Mouse (Mus musculus) heart, embryonic 13.5 days (tissue): ENCODE measurements around the gene Kcnmb4. TPM values are rescaled to one million over a fixed set of nuclear protein-coding genes. Genes with fewer than 3 reads are reported as not detected.

Experiments
- ATAC-seq: fragments of 200-750 bp; cut with Nextera tagmentation; 2 replicates; pipeline ENCODE4 v1.8.0; 2017; ENCODE audit warnings: moderate TSS enrichment; ENCODE audit not compliant: insufficient number of reproducible peaks, low FRiP score, low TSS enrichment; ENCODE audit errors: extremely low read depth
- H3K27ac ChIP-seq: fragments of 300-500 bp; sonication (generic); replicated peaks from 2 replicates; pipeline ENCODE4 v1.5.1; 2015; ENCODE audit warnings: moderate library complexity, mild to moderate bottlenecking, inconsistent platforms
- H3K27me3 ChIP-seq: fragments of 300-500 bp; sonication (generic); replicated peaks from 2 replicates; pipeline ENCODE4 v1.6.1; 2015; ENCODE audit warnings: mild to moderate bottlenecking, inconsistent platforms
- H3K36me3 ChIP-seq: fragments of 300-500 bp; sonication (generic); 2 replicates; pipeline ENCODE4 v1.6.1; 2015; ENCODE audit warnings: mild to moderate bottlenecking, inconsistent platforms
- H3K4me1 ChIP-seq: fragments of 300-500 bp; sonication (generic); 2 replicates; pipeline ENCODE4 v1.6.1; 2015; ENCODE audit warnings: inconsistent platforms
- H3K4me2 ChIP-seq: fragments of 300-500 bp; sonication (generic); 2 replicates; pipeline ENCODE4 v1.6.1; 2015; ENCODE audit warnings: inconsistent platforms, mild to moderate bottlenecking, moderate library complexity
- H3K4me3 ChIP-seq: fragments of 300-500 bp; sonication (generic); 2 replicates; pipeline ENCODE4 v1.5.1; 2015; ENCODE audit warnings: moderate library complexity, mild to moderate bottlenecking, inconsistent platforms
- H3K9ac ChIP-seq: fragments of 300-500 bp; sonication (generic); 2 replicates; pipeline ENCODE4 v1.6.1; 2015; ENCODE audit warnings: inconsistent platforms, mild to moderate bottlenecking, moderate library complexity
- H3K9me3 ChIP-seq: fragments of 300-500 bp; sonication (generic); 2 replicates; pipeline ENCODE4 v1.6.1; 2016; ENCODE audit warnings: inconsistent platforms
- WGBS: fragments of 180-500 bp; shearing (Covaris S2); methylation state at CpG from one replicate; pipeline ENCODE4 v1.1.7; 2015; ENCODE audit warnings: mixed read lengths; 5-methylcytosine and 5-hydroxymethylcytosine counted together
- polyA plus RNA-seq: library from polyadenylated mRNA; unstranded; fragments of >200 nt; fragmentation: Nextera tagmentation; extraction: Ambion mirVana; gene quantifications from 2 replicates; pipeline ENCODE4 v1.2.1, GENCODE M21; 2015

Kcnmb4 gene
- polyA plus RNA-seq, 1 experiment from 2014 or later: 3.9 TPM

DNA sequence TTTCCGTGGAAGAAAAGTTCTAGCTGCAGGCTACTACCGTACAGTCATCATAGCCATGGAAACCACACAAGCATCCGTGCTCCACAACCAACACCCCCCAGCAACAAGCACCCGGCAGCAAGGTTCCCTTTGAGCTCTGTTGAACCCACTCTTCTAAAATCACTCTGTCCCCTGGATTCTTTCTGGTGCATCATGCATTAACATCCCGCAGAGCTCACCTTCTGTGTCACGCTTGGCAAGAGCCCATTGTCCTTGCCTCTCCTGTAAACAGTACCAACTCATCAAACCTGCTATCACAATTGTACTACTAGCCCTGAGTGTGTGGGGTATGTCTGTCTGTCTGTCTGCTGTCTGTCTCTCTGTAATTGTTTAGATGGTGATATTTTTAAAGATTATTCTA is 99.6 kb downstream of the Kcnmb4 start:
- Histone ChIP-seq H3K27me3 (no peaks in the 10 kb centered on the region), H3K4me1 (no peaks in the 10 kb centered on the region), H3K9me3 (no peaks in the 10 kb centered on the region), H3K4me2 (no peak overlapping the region), H3K36me3 (peaks cover 38% of the 10 kb centered on the region), H3K9ac (no peak overlapping the region), H3K4me3 (no peak overlapping the region), H3K27ac (no peak overlapping the region)
- 88% methylated on average over 6 of the region's 6 CpGs for WGBS
- ATAC-seq: no peak

DNA sequence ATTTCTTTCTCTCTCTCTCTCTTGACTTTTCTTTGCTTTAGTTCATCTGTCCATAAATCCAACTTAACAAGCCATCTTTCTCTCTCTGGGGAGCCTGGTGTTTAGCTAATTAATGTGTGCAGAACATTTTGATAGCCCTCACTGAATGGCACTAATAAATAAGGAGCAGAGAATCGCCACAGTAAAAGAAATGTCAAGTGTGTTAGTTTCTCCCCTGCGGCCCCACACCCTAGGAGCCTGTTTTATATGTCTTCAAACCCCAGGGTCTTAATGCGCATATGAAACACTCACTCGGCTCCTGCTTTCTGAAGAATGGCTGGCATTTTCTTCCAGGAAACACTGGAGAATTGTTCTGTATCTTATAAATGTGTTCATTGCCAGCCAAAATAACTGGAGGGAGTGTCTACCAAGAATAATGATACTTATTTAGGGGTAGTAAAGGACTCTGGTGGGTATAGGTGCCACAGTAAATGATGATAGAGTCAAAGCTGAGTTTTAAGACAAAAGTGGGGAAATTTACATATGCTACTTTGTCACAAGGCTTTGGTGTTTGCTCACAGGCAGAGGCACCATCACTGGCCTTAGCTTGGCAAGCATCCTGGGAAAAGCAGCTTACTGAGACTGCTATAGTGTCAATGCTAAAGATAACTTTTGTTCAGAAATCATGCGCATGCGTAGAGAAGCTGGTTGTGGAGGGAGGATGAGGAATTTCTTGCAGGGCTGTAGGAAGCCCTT is 102.5 kb downstream of the Kcnmb4 start:
- Histone ChIP-seq H3K4me1 (no peaks in the 10 kb centered on the region), H3K9ac (no peak overlapping the region), H3K27ac (no peak overlapping the region), H3K9me3 (no peaks in the 10 kb centered on the region), H3K27me3 (no peaks in the 10 kb centered on the region), H3K36me3 (peaks cover 45% of the 10 kb centered on the region), H3K4me2 (no peak overlapping the region), H3K4me3 (no peak overlapping the region)
- WGBS: 59% methylated on average over 6 of the region's 6 CpGs
- ATAC-seq: no peak

Other genes starting within 250 kb of the Kcnmb4 start
- 5.4 and 6.4 TPM in 2 replicates for gene Ptprb, start 198.4 kb downstream of the Kcnmb4 start, polyA plus RNA-seq
- gene Cnot2, start 107.6 kb upstream of the Kcnmb4 start, polyA plus RNA-seq: 63.8 and 69.3 TPM in 2 replicates